9 mouse cellular contexts compared by ENCODE assay signal in genomic region chr3:129686698-129687333, GRCm38 (mm10).
DNase-seq lines count a peak whose midpoint lies in the region; ATAC-seq lines count a peak whose summit lies in the region.
"Had no signal": no experiment of that assay in that cellular context is flagged by ENCODE, and none has a peak within 500 bp of the region (broad histone marks: within the 10 kb centered on the region; RNA-seq: fewer than 3 reads in every experiment).

No protein-coding gene starts in this region.

- no peak overlapping the region for H3K4me3 ChIP-seq in forebrain, embryonic 11.5 days (ENCODE audit: low read depth, low read length)
- no peak overlapping the region for H3K4me3 ChIP-seq in intestine, embryonic 14.5 days (ENCODE audit: low read depth, low read length)
- H3K4me3 ChIP-seq in midbrain, embryonic 15.5 days = no peak overlapping the region
- H3K4me3 ChIP-seq: myocyte had no signal

- no peaks in the 10 kb centered on the region for H3K27me3 ChIP-seq in forebrain, embryonic 11.5 days (ENCODE audit: control insufficient read depth, insufficient read depth, low read length)
- H3K27me3 ChIP-seq in intestine, embryonic 14.5 days (replicated peaks; ENCODE audit: control insufficient read depth, insufficient read depth, low read length) = no peaks in the 10 kb centered on the region
- no peaks in the 10 kb centered on the region for H3K27me3 ChIP-seq in midbrain, embryonic 15.5 days (replicated peaks)

- DNase-seq in urinary bladder, postnatal 14 days (ENCODE audit: low spot score) = peak; percentile 69
- DNase-seq in urinary bladder, adult 2 months (ENCODE audit: low spot score) = no peak
- peak; percentile 56 for DNase-seq in c-Kit-positive CD71-negative TER-119-negative erythroid progenitor cells, embryonic 14.5 days (ENCODE audit: low read depth)
- DNase-seq in forebrain, embryonic 11.5 days (ENCODE audit: low spot score) = no peak
- DNase-seq in intestine, embryonic 14.5 days (ENCODE audit: low spot score) = peak; percentile 75
- DNase-seq in left cerebral cortex, postnatal 10 days (ENCODE audit: extremely low spot score in 1 of 2, low spot score in 2 of 2) = peak; percentile 52 to 69
- peak; percentile 52 for DNase-seq in thymus, postnatal 25 days

- no peak overlapping the region for H3K4me2 ChIP-seq in forebrain, embryonic 11.5 days (ENCODE audit: low read depth, low read length, severe bottlenecking)
- H3K4me2 ChIP-seq in intestine, embryonic 14.5 days (ENCODE audit: low read length) = no peak overlapping the region
- no peak overlapping the region for H3K4me2 ChIP-seq in midbrain, embryonic 15.5 days

- H3K36me3 ChIP-seq in forebrain, embryonic 11.5 days (ENCODE audit: control insufficient read depth, insufficient read depth, low read length) = no peaks in the 10 kb centered on the region
- H3K36me3 ChIP-seq in intestine, embryonic 14.5 days (ENCODE audit: control insufficient read depth, insufficient read depth, low read length) = no peaks in the 10 kb centered on the region
- no peaks in the 10 kb centered on the region for H3K36me3 ChIP-seq in midbrain, embryonic 15.5 days (replicated peaks)

- peak; percentile 71 for ATAC-seq in forebrain, embryonic 11.5 days (replicated peaks; ENCODE audit: low FRiP score)
- no peak for ATAC-seq in intestine, embryonic 14.5 days (replicated peaks; ENCODE audit: low FRiP score, low TSS enrichment, low read depth)
- ATAC-seq in midbrain, embryonic 15.5 days (replicated peaks) = peak; percentile 63; the same call in 1 of the 2 replicates

- H3K9me3 ChIP-seq in forebrain, embryonic 11.5 days (ENCODE audit: control insufficient read depth, low read length) = no peaks in the 10 kb centered on the region
- H3K9me3 ChIP-seq in intestine, embryonic 14.5 days (ENCODE audit: control insufficient read depth, low read length) = no peaks in the 10 kb centered on the region
- no peaks in the 10 kb centered on the region for H3K9me3 ChIP-seq in midbrain, embryonic 15.5 days

- no peaks in the 10 kb centered on the region for H3K4me1 ChIP-seq in forebrain, embryonic 11.5 days (replicated peaks; ENCODE audit: control insufficient read depth, insufficient read depth, low read length)
- no peaks in the 10 kb centered on the region for H3K4me1 ChIP-seq in intestine, embryonic 14.5 days (replicated peaks; ENCODE audit: control insufficient read depth, insufficient read depth, low read length)
- no peaks in the 10 kb centered on the region for H3K4me1 ChIP-seq in midbrain, embryonic 15.5 days

- no peak overlapping the region for H3K9ac ChIP-seq in forebrain, embryonic 11.5 days (ENCODE audit: low read length)
- no peak overlapping the region for H3K9ac ChIP-seq in intestine, embryonic 14.5 days (ENCODE audit: low read length)
- H3K9ac ChIP-seq in midbrain, embryonic 15.5 days = no peak overlapping the region

- intact Hi-C loops in left cerebral cortex, postnatal 10 days (cut with DNase I) = loop anchor here (2.0 to 5.0 kb wide), 2 partner anchors 265 to 378 kb away; no protein-coding TSS in a partner anchor

- 60% methylated on average over 8 of the region's 8 CpGs for WGBS in forebrain, embryonic 11.5 days
- 50% methylated on average over 8 of the region's 8 CpGs for WGBS in intestine, embryonic 14.5 days
- 63% methylated on average over 8 of the region's 8 CpGs for WGBS in midbrain, embryonic 15.5 days

- no peak overlapping the region for H3K27ac ChIP-seq in forebrain, embryonic 11.5 days (ENCODE audit: low read depth, low read length)
- H3K27ac ChIP-seq in intestine, embryonic 14.5 days (ENCODE audit: low read depth) = no peak overlapping the region
- H3K27ac ChIP-seq in midbrain, embryonic 15.5 days = no peak overlapping the region

Comparison
In these comparisons a context has a peak if more than half of its experiments do, and no peak if none do; other contexts are left out.
1. DNase-seq: peak in urinary bladder, postnatal 14 days (single experiment), c-Kit-positive CD71-negative TER-119-negative erythroid progenitor cells, embryonic 14.5 days (single experiment), intestine, embryonic 14.5 days (single experiment), left cerebral cortex, postnatal 10 days (2 of 2) and thymus, postnatal 25 days (single experiment); none in urinary bladder, adult 2 months (single experiment) and forebrain, embryonic 11.5 days (single experiment).